Mouse (Mus musculus) heart, embryonic 16.5 days (tissue): ENCODE measurements around the gene Cxcl13. TPM values are rescaled to one million over a fixed set of nuclear protein-coding genes. Genes with fewer than 3 reads are reported as not detected.

Source experiments
- ATAC-seq: fragments of 200-750 bp; cut with Nextera tagmentation; replicated peaks from 2 replicates; pipeline ENCODE4 v1.8.0; 2017; ENCODE audit warnings: moderate number of reproducible peaks; ENCODE audit not compliant: insufficient read depth, low FRiP score; ENCODE audit errors: extremely low read depth
- H3K27ac ChIP-seq: fragments of 300-500 bp; sonication (generic); 2 replicates; pipeline ENCODE4 v1.5.1; 2014; ENCODE audit warnings: mild to moderate bottlenecking, low read length, control low read depth, moderate library complexity
- H3K27me3 ChIP-seq: fragments of 300-500 bp; sonication (generic); 2 replicates; pipeline ENCODE4 v1.6.1; 2014; ENCODE audit warnings: low read length, mixed read lengths; ENCODE audit not compliant: control insufficient read depth, insufficient read depth
- H3K36me3 ChIP-seq: fragments of 300-500 bp; sonication (generic); 2 replicates; pipeline ENCODE4 v1.6.1; 2014; ENCODE audit not compliant: control insufficient read depth, insufficient read depth
- H3K4me1 ChIP-seq: fragments of 300-500 bp; sonication (generic); 2 replicates; pipeline ENCODE4 v1.6.1; 2014; ENCODE audit warnings: low read length, mixed read lengths; ENCODE audit not compliant: control insufficient read depth, insufficient read depth
- H3K4me2 ChIP-seq: fragments of 300-500 bp; sonication (generic); 2 replicates; pipeline ENCODE4 v1.6.1; 2014; ENCODE audit warnings: low read depth, mild to moderate bottlenecking, control low read depth, low read length
- H3K4me3 ChIP-seq: fragments of 300-500 bp; sonication (generic); 2 replicates; pipeline ENCODE4 v1.5.1; 2014; ENCODE audit warnings: mild to moderate bottlenecking, control low read depth, low read length
- H3K9ac ChIP-seq: fragments of 300-500 bp; sonication (generic); 2 replicates; pipeline ENCODE4 v1.6.1; 2014; ENCODE audit warnings: low read length, control low read depth
- H3K9me3 ChIP-seq: fragments of 300-500 bp; sonication (generic); replicated peaks from 2 replicates; pipeline ENCODE4 v1.6.1; 2016; ENCODE audit warnings: low read length; ENCODE audit not compliant: control insufficient read depth
- WGBS: fragments of 180-500 bp; shearing (Covaris S2); extraction: QIAGEN DNeasy Blood & Tissue Kit; methylation state at CpG from one replicate; pipeline ENCODE4 v1.1.7; 2014; 5-methylcytosine and 5-hydroxymethylcytosine counted together
- polyA plus RNA-seq: library from polyadenylated mRNA; unstranded; fragments of >200 nt; fragmentation: Nextera tagmentation; extraction: Ambion mirVana; gene quantifications from 2 replicates; pipeline ENCODE4 v1.2.1, GENCODE M21; 2015

Cxcl13 gene
- polyA plus RNA-seq: 5.6 and 12.7 TPM in 2 replicates

GRCm38 (mm10) chr5:95956651-95957050 is at the start of gene Cxcl13:
Gene Cxcl13 (plus strand): TSS chr5:95956951.
- Histone ChIP-seq H3K4me3 (no peak within 1 kb of the TSS), H3K9me3 (no peaks in the 10 kb centered on the region), H3K36me3 (no peaks in the 10 kb centered on the region), H3K4me1 (no peaks in the 10 kb centered on the region), H3K4me2 (no peak within 1 kb of the TSS), H3K9ac (no peak within 1 kb of the TSS), H3K27me3 (no peaks in the 10 kb centered on the region), H3K27ac (no peak within 1 kb of the TSS)
- no peak for ATAC-seq
- 27% methylated on average over 5 of the region's 5 CpGs for WGBS

GRCm38 (mm10) chr5:95911006-95911405 is 45.7 kb upstream of the Cxcl13 start:
- H3K36me3 ChIP-seq: no peaks in the 10 kb centered on the region
- H3K27me3 ChIP-seq: no peaks in the 10 kb centered on the region
- H3K9ac ChIP-seq: no peak overlapping the region
- no peak overlapping the region for H3K4me3 ChIP-seq
- no peak overlapping the region for H3K27ac ChIP-seq
- no peaks in the 10 kb centered on the region for H3K9me3 ChIP-seq
- WGBS: 89% methylated on average over 1 of the region's 1 CpGs
- no peak overlapping the region for H3K4me2 ChIP-seq
- H3K4me1 ChIP-seq: no peaks in the 10 kb centered on the region
- ATAC-seq: no peak

- Histone ChIP-seq H3K9me3 (no peaks in the 10 kb centered on the region), H3K27me3 (no peaks in the 10 kb centered on the region), H3K4me3 (no peak overlapping the region), H3K27ac (no peak overlapping the region), H3K9ac (no peak overlapping the region), H3K36me3 (no peaks in the 10 kb centered on the region), H3K4me1 (no peaks in the 10 kb centered on the region), H3K4me2 (no peak overlapping the region)
- no peak for ATAC-seq
- WGBS: 74% methylated on average over 6 of the region's 6 CpGs
These were observed 38.3 kb upstream of the Cxcl13 start for GRCm38 (mm10) chr5:95918491-95918890.

- H3K4me3 ChIP-seq: no peak overlapping the region
- H3K36me3 ChIP-seq: no peaks in the 10 kb centered on the region
- H3K4me2 ChIP-seq: no peak overlapping the region
- ATAC-seq: no peak
- 66% methylated on average over 6 of the region's 6 CpGs for WGBS
- no peak overlapping the region for H3K9ac ChIP-seq
- H3K4me1 ChIP-seq: no peaks in the 10 kb centered on the region
- no peaks in the 10 kb centered on the region for H3K9me3 ChIP-seq
- H3K27me3 ChIP-seq: no peaks in the 10 kb centered on the region
- no peak overlapping the region for H3K27ac ChIP-seq
These were observed 32.7 kb upstream of the Cxcl13 start for GRCm38 (mm10) chr5:95924023-95924422.

GRCm38 (mm10) chr5:95925204-95925930 is 31.4 kb upstream of the Cxcl13 start:
- no peak overlapping the region for H3K4me2 ChIP-seq
- H3K27me3 ChIP-seq: no peaks in the 10 kb centered on the region
- H3K9me3 ChIP-seq: no peaks in the 10 kb centered on the region
- no peak overlapping the region for H3K4me3 ChIP-seq
- no peaks in the 10 kb centered on the region for H3K4me1 ChIP-seq
- no peak overlapping the region for H3K9ac ChIP-seq
- H3K36me3 ChIP-seq: no peaks in the 10 kb centered on the region
- ATAC-seq: no peak
- H3K27ac ChIP-seq: no peak overlapping the region
- WGBS: 67% methylated on average over 10 of the region's 10 CpGs

GRCm38 (mm10) chr5:95925931-95926263 is 30.9 kb upstream of the Cxcl13 start:
- 84% methylated on average over 1 of the region's 1 CpGs for WGBS
- ATAC-seq: no peak
- H3K9me3 ChIP-seq: no peaks in the 10 kb centered on the region

GRCm38 (mm10) chr5:95935035-95935434 is 21.7 kb upstream of the Cxcl13 start:
- no peaks in the 10 kb centered on the region for H3K9me3 ChIP-seq
- H3K9ac ChIP-seq: no peak overlapping the region
- no peak overlapping the region for H3K27ac ChIP-seq
- no peak overlapping the region for H3K4me3 ChIP-seq
- H3K27me3 ChIP-seq: no peaks in the 10 kb centered on the region
- no peaks in the 10 kb centered on the region for H3K36me3 ChIP-seq
- ATAC-seq: no peak
- H3K4me1 ChIP-seq: no peaks in the 10 kb centered on the region
- 62% methylated on average over 5 of the region's 5 CpGs for WGBS
- no peak overlapping the region for H3K4me2 ChIP-seq

More at GRCm38 (mm10) chr5:95925931-95926263, 30.9 kb upstream of the Cxcl13 start:
- no peak overlapping the region for H3K27ac ChIP-seq
- H3K27me3 ChIP-seq: no peaks in the 10 kb centered on the region
- no peak overlapping the region for H3K9ac ChIP-seq
- no peak overlapping the region for H3K4me3 ChIP-seq
- no peaks in the 10 kb centered on the region for H3K36me3 ChIP-seq
- no peaks in the 10 kb centered on the region for H3K4me1 ChIP-seq
- H3K4me2 ChIP-seq: no peak overlapping the region

GRCm38 (mm10) chr5:95936068-95936467 is 20.7 kb upstream of the Cxcl13 start:
- Histone ChIP-seq H3K27ac (no peak overlapping the region), H3K27me3 (no peaks in the 10 kb centered on the region), H3K9ac (no peak overlapping the region), H3K4me2 (no peak overlapping the region), H3K36me3 (no peaks in the 10 kb centered on the region), H3K9me3 (no peaks in the 10 kb centered on the region), H3K4me3 (no peak overlapping the region), H3K4me1 (no peaks in the 10 kb centered on the region)
- WGBS: 68% methylated on average over 5 of the region's 5 CpGs
- no peak for ATAC-seq

- H3K27me3 ChIP-seq: no peaks in the 10 kb centered on the region
- no peak for ATAC-seq
- no peak overlapping the region for H3K9ac ChIP-seq
- H3K4me3 ChIP-seq: no peak overlapping the region
- H3K9me3 ChIP-seq: no peaks in the 10 kb centered on the region
- H3K4me2 ChIP-seq: no peak overlapping the region
- H3K4me1 ChIP-seq: no peaks in the 10 kb centered on the region
- no peaks in the 10 kb centered on the region for H3K36me3 ChIP-seq
- 39% methylated on average over 2 of the region's 2 CpGs for WGBS
- H3K27ac ChIP-seq: no peak overlapping the region
These were observed 19.6 kb upstream of the Cxcl13 start for GRCm38 (mm10) chr5:95937129-95937528.
